7 mouse cellular contexts compared by ENCODE assay signal in the genomic region with DNA sequence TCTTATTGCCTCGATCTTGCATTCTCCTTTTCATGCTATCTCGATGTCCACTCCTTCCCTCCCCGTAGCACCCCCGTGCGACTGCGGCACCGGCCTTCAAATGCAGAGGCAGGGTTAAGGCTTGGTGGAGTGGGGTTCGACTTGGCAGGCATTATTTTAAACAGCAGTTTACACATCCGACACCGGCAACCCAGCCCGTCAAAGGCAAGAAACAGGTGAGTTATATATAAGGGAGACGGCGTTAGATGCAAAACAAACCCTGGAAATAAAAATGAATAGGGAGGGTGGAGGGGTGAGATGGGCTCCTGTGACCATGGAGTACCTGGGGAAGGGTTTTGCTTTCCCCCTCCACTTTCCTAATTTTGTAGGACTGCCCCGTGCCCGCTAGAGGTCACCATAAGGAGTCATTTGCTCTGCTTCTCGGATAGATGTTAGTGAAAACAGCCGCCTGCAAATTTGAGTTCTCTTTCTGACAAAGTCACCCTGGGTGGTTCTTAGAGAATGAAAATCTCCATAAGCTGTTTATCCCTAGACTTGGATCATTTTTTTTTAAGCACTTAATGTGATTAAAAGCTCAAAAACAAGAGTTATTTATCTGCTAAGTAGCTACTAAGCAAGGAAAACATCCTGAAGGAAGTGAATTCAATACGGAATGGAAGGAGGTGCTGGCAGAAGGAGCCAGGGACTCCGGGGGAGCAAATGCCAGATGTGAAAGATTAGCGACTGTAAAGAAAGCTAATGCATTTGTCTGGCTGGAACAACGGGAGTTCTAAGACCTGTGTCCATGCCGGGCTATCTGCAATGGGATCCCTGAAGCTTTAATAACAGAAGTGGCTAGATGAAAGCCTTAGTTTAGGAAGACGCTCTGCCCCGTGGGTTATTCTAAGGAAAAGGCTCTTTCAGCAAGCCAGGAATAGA. TPM values are rescaled to one million over a fixed set of nuclear protein-coding genes. Genes with fewer than 3 reads are reported as not detected.
A peak's percentile ranks its signal among the peaks of the same experiment; 100 is the strongest.
DNase-seq lines count a peak whose midpoint lies in the region; ATAC-seq lines count a peak whose summit lies in the region.

No protein-coding gene starts in this region.

- 2% methylated on average over 24 of the region's 24 CpGs for whole genome bisulfite sequencing in intestine, embryonic 14.5 days

- intact Hi-C loops in left cerebral cortex, postnatal 14 days (cut with DNase I) = loop anchor here (2.0 to 5.0 kb wide), 2 partner anchors 218 to 361 kb away; no protein-coding TSS in a partner anchor

- H3K4me3 ChIP-seq in intestine, embryonic 14.5 days (ENCODE audit: low read depth, low read length) = peak overlapping the region; percentile 57

- H3K27ac ChIP-seq in intestine, embryonic 14.5 days (ENCODE audit: low read depth) = no peak overlapping the region

- ATAC-seq in intestine, embryonic 14.5 days (replicated peaks; ENCODE audit: low FRiP score, low TSS enrichment, low read depth) = no peak
- ATAC-seq in megakaryocyte-erythroid progenitor cell, adult 5-6 weeks (replicated peaks; ENCODE audit: low FRiP score, low TSS enrichment, poor library complexity, severe bottlenecking) = peak; percentile 66

- no peaks in the 10 kb centered on the region for H3K36me3 ChIP-seq in intestine, embryonic 14.5 days (ENCODE audit: control insufficient read depth, insufficient read depth, low read length)

- peak; percentile 79 for DNase-seq in adrenal gland, adult 2 months
- DNase-seq in embryo, embryonic 10 days (ENCODE audit: low spot score) = peak; percentile 84
- peak; percentile 53 for DNase-seq in gastrocnemius, postnatal 10 days
- DNase-seq in intestine, embryonic 14.5 days (ENCODE audit: low spot score) = peak; percentile 80
- DNase-seq in left cerebral cortex, postnatal 14 days (ENCODE audit: low spot score in 2 of 2) = peak; percentile 74
- DNase-seq in right cerebral cortex, postnatal 25 days = peak; percentile 57

- peaks cover 70% of the 10 kb centered on the region for H3K27me3 ChIP-seq in intestine, embryonic 14.5 days (replicated peaks; ENCODE audit: control insufficient read depth, insufficient read depth, low read length)

- peaks cover 9% of the 10 kb centered on the region; the same call in 1 of the 2 replicates for H3K4me1 ChIP-seq in intestine, embryonic 14.5 days (replicated peaks; ENCODE audit: control insufficient read depth, insufficient read depth, low read length)

- H3K4me2 ChIP-seq in intestine, embryonic 14.5 days (ENCODE audit: low read length) = peak overlapping the region; percentile 92

- H3K9me3 ChIP-seq in intestine, embryonic 14.5 days (ENCODE audit: control insufficient read depth, low read length) = no peaks in the 10 kb centered on the region; the same call in 1 of the 2 replicates

- no peak overlapping the region for H3K9ac ChIP-seq in intestine, embryonic 14.5 days (ENCODE audit: low read length)

RNA-seq across cellular contexts. Expression of a gene that starts 1.2 kb away (rescaled TPM):
- total RNA-seq in adrenal gland, adult 2 months (2021) = 10 to 100 TPM in 1 of 2 experiments, 1 to 10 TPM in 1; 8.9 to 13.2 TPM
- polyA plus RNA-seq in adrenal gland, adult 2 months (2012; rRNA removed) = 2.7 and 3.4 TPM in 2 replicates
- under 1 TPM in 1 of 2 experiments, not detected in 1; 0.16 TPM for total RNA-seq in gastrocnemius, postnatal 10 days (2021)
- not detected in 2 replicates for polyA plus RNA-seq in intestine, embryonic 14.5 days (2014; fragmentation: Nextera tagmentation; extraction: Ambion mirVana)
- total RNA-seq in left cerebral cortex, postnatal 14 days (2021) = 1 to 10 TPM; 8.1 to 8.2 TPM
- total RNA-seq in megakaryocyte-erythroid progenitor cell, adult 5-6 weeks (2014; fragmentation: Nextera tagmentation) = 0.17 TPM in 1 of 2 replicates, not detected in the other
- total RNA-seq in megakaryocyte-erythroid progenitor cell, adult 5-6 weeks (2017) = 0.23 TPM in 1 of 2 replicates, not detected in the other

Comparison
In these comparisons a context has a peak if more than half of its experiments do, and no peak if none do; other contexts are left out.
1. RNA of a gene that starts 1.2 kb away (total RNA-seq): 8.9 to 13.2 TPM in adrenal gland, adult 2 months and 8.1 to 8.2 TPM in left cerebral cortex, postnatal 14 days; 0.16 TPM in gastrocnemius, postnatal 10 days and 0.17 to 0.23 TPM in megakaryocyte-erythroid progenitor cell, adult 5-6 weeks; every median in the first group is over 4 times any median in the second.
2. Peak in every context shown above with its lines, with median percentiles within 50 percentile points of each other: DNase-seq.